8 mouse cellular contexts compared by ENCODE assay signal in the genomic region with DNA sequence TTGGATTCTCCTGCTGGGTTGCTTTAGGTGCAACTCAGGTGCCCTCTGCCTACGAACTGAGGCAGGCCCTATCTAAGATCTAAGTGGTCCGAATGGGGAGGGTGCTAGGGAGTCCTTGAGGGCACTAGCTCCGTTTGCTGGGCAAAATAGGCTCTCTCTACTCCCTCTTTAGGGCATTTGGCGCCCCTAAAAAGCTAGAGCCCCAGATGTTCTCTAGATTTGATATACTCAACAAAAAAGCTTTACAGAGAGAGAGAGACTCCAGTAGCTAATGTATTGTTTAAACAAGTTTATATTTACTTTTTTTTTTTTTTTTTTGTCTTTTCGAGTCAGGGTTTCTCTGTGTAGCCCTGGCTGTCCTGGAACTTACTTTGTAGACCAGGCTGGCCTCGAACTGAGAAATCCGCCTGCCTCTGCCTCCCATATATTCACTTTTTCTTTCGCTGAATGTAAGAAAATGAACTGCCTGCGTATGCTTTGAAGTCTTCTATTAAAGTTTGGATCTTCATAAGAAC. TPM values are rescaled to one million over a fixed set of nuclear protein-coding genes. Genes with fewer than 3 reads are reported as not detected.
A peak's percentile ranks its signal among the peaks of the same experiment; 100 is the strongest.
DNase-seq lines count a peak whose midpoint lies in the region; ATAC-seq and TF ChIP-seq lines count a peak whose summit lies in the region.

TSS of gene Gins1 (plus strand) at position 465 of the 515 bp plus-strand sequence.

- no peak for TF ChIP-seq CTCF in kidney, adult 2 months (conservative IDR thresholded peaks at IDR 0.05; ENCODE audit: insufficient read depth, insufficient read length, low read depth, low read length)
- no peak for TF ChIP-seq CTCF in brain, embryonic 14.5 days (IDR thresholded peaks at IDR 0.05; ENCODE audit: borderline replicate concordance, extremely low read depth, insufficient read depth, insufficient read length)

- no peaks in the 10 kb centered on the region for H3K9me3 ChIP-seq in hindbrain, embryonic 14.5 days (ENCODE audit: control insufficient read depth, low read length)
- no peaks in the 10 kb centered on the region for H3K9me3 ChIP-seq in midbrain, embryonic 13.5 days

- peak within 1 kb of the TSS; percentile 81 for H3K4me3 ChIP-seq in kidney, adult 2 months (ENCODE audit: insufficient read depth, low read depth, low read length)
- peak within 1 kb of the TSS; percentile 95 for H3K4me3 ChIP-seq in hindbrain, embryonic 14.5 days (replicated peaks; ENCODE audit: low read length)
- peak within 1 kb of the TSS; percentile 81 for H3K4me3 ChIP-seq in midbrain, embryonic 13.5 days (replicated peaks)

- WGBS in kidney, adult 2 months: 41% methylated on average over 9 of the region's 9 CpGs
- WGBS in hindbrain, embryonic 14.5 days: 43% methylated on average over 9 of the region's 9 CpGs
- WGBS in midbrain, embryonic 13.5 days: 42% methylated on average over 9 of the region's 9 CpGs

- H3K27ac ChIP-seq in kidney, adult 2 months (ENCODE audit: insufficient read depth, low read depth, low read length): peak within 1 kb of the TSS; percentile 94
- peak within 1 kb of the TSS; percentile 94 for H3K27ac ChIP-seq in hindbrain, embryonic 14.5 days
- peak within 1 kb of the TSS; percentile 91 for H3K27ac ChIP-seq in midbrain, embryonic 13.5 days

- ATAC-seq in hindbrain, embryonic 14.5 days (ENCODE audit: low FRiP score): no peak
- ATAC-seq in midbrain, embryonic 13.5 days: no peak

- no peaks in the 10 kb centered on the region for H3K27me3 ChIP-seq in kidney, adult 2 months (replicated peaks; ENCODE audit: control insufficient read depth, insufficient read depth, low read length)
- no peaks in the 10 kb centered on the region for H3K27me3 ChIP-seq in hindbrain, embryonic 14.5 days (ENCODE audit: control insufficient read depth, insufficient read depth, low read length)
- H3K27me3 ChIP-seq in midbrain, embryonic 13.5 days: no peaks in the 10 kb centered on the region

- no peak for DNase-seq in kidney, adult 2 months
- DNase-seq in kidney, postnatal 4 days: no peak
- no peak for DNase-seq in brain, embryonic 14.5 days (ENCODE audit: low read depth)
- DNase-seq in hindbrain, embryonic 14.5 days (ENCODE audit: low spot score): no peak
- no peak for DNase-seq in adrenal gland, postnatal 14 days
- DNase-seq in layer of hippocampus, postnatal 14 days (ENCODE audit: low spot score in 2 of 2): no peak
- no peak for DNase-seq in layer of hippocampus, postnatal 25 days (ENCODE audit: extremely low spot score in 1 of 2, low spot score in 1 of 2)

- H3K36me3 ChIP-seq in kidney, adult 2 months (ENCODE audit: control insufficient read depth, insufficient read depth, low read length): no peaks in the 10 kb centered on the region
- H3K36me3 ChIP-seq in hindbrain, embryonic 14.5 days (replicated peaks; ENCODE audit: control insufficient read depth, insufficient read depth): no peaks in the 10 kb centered on the region
- H3K36me3 ChIP-seq in midbrain, embryonic 13.5 days: 0 out of 2 replicates have a peak, but pooled peaks cover 5% of the 10 kb centered on the region

- peaks cover 9% of the 10 kb centered on the region; the same call in 1 of the 2 replicates for H3K4me1 ChIP-seq in kidney, adult 2 months (ENCODE audit: control insufficient read depth, insufficient read depth, low read length)
- H3K4me1 ChIP-seq in hindbrain, embryonic 14.5 days (replicated peaks; ENCODE audit: control insufficient read depth, insufficient read depth, low read length): peaks cover 21% of the 10 kb centered on the region
- H3K4me1 ChIP-seq in midbrain, embryonic 13.5 days (replicated peaks): peaks cover 23% of the 10 kb centered on the region

- no peak for TF ChIP-seq POLR2A in kidney, adult 2 months (IDR thresholded peaks at IDR 0.05; ENCODE audit: low read depth, low read length)
- TF ChIP-seq POLR2A in brain, embryonic 14.5 days (IDR thresholded peaks at IDR 0.05; ENCODE audit: borderline replicate concordance, extremely low read depth, insufficient read depth, insufficient read length, poor library complexity, severe bottlenecking): no peak

- peak within 1 kb of the TSS; percentile 93 for H3K9ac ChIP-seq in hindbrain, embryonic 14.5 days
- peak within 1 kb of the TSS; percentile 92 for H3K9ac ChIP-seq in midbrain, embryonic 13.5 days (replicated peaks)

- H3K4me2 ChIP-seq in hindbrain, embryonic 14.5 days (replicated peaks): peak within 1 kb of the TSS; percentile 65
- peak within 1 kb of the TSS; percentile 86 for H3K4me2 ChIP-seq in midbrain, embryonic 13.5 days (replicated peaks)

RNA-seq across cellular contexts. Expression of gene Gins1, which starts in this region (rescaled TPM):
- polyA plus RNA-seq in kidney, adult 2 months (2012; rRNA removed): 0.52 and 0.57 TPM in 2 replicates
- 18.2 and 26.3 TPM in 2 replicates for polyA plus RNA-seq in brain, embryonic 14.5 days (2012; rRNA removed)
- 16.0 and 17.5 TPM in 2 replicates for polyA plus RNA-seq in hindbrain, embryonic 14.5 days (2014; fragmentation: Nextera tagmentation; extraction: Ambion mirVana)
- polyA plus RNA-seq in midbrain, embryonic 13.5 days (2015; fragmentation: Nextera tagmentation; extraction: Ambion mirVana): 31.8 and 33.5 TPM in 2 replicates
- total RNA-seq in adrenal gland, postnatal 14 days (2021): 5.6 and 6.9 TPM in 2 replicates
- 1 to 10 TPM; 1.9 to 4.7 TPM for total RNA-seq in layer of hippocampus, postnatal 14 days (2021)
- 1 to 10 TPM; 2.7 to 2.9 TPM for total RNA-seq in layer of hippocampus, postnatal 25 days (2021)

Comparison
In these comparisons a context has a peak if more than half of its experiments do, and no peak if none do; other contexts are left out.
1. RNA of gene Gins1 (polyA plus RNA-seq): 31.8 to 33.5 TPM in midbrain, embryonic 13.5 days, 18.2 to 26.3 TPM in brain, embryonic 14.5 days and 16.0 to 17.5 TPM in hindbrain, embryonic 14.5 days; 0.52 to 0.57 TPM in kidney, adult 2 months; every median in the first group is over 10 times any median in the second.
2. Peak in every context shown above with its lines, with median percentiles within 50 percentile points of each other: H3K27ac ChIP-seq and H3K4me3 ChIP-seq.